Mouse (Mus musculus): ENCODE data around the gene Unc5cl. TPM values are rescaled to one million over a fixed set of nuclear protein-coding genes. Genes with fewer than 3 reads are reported as not detected.
"Not testable (repeated sequence)": the region's sequence is repeated elsewhere in the genome, so short reads cannot be mapped to it uniquely, and the experiment has no call there.

Gene Unc5cl
- total RNA-seq, 2 experiments from 2014 or later = 0.21 TPM; not detected in 1

- ATAC-seq (replicated peaks; ENCODE audit: poor library complexity, severe bottlenecking) = peak; percentile 12; the same call in 1 of the 2 replicates
Measured at GRCm38 (mm10) chr17:48462096-48462495, 7.4 kb downstream of the Unc5cl start.

GRCm38 (mm10) chr17:48463391-48463790, 8.7 kb downstream of the Unc5cl start:
- no peak for ATAC-seq (replicated peaks; ENCODE audit: poor library complexity, severe bottlenecking)

GRCm38 (mm10) chr17:48466769-48467394, 12.2 kb downstream of the Unc5cl start:
- no peak for ATAC-seq (replicated peaks; ENCODE audit: poor library complexity, severe bottlenecking)

GRCm38 (mm10) chr17:48467395-48468231, 12.9 kb downstream of the Unc5cl start:
- peak; percentile 87 for ATAC-seq (replicated peaks; ENCODE audit: poor library complexity, severe bottlenecking)

- ATAC-seq (replicated peaks; ENCODE audit: poor library complexity, severe bottlenecking) = not testable (repeated sequence)
Measured at GRCm38 (mm10) chr17:48474282-48474681, 19.6 kb downstream of the Unc5cl start.

- ATAC-seq (replicated peaks; ENCODE audit: poor library complexity, severe bottlenecking) = no peak
Measured at GRCm38 (mm10) chr17:48475444-48475843, 20.7 kb downstream of the Unc5cl start.

GRCm38 (mm10) chr17:48479952-48480351, 25.3 kb downstream of the Unc5cl start:
- no peak for ATAC-seq (replicated peaks; ENCODE audit: poor library complexity, severe bottlenecking)

- ATAC-seq (replicated peaks; ENCODE audit: poor library complexity, severe bottlenecking) = no peak
Measured at GRCm38 (mm10) chr17:48483764-48484163, 29.1 kb downstream of the Unc5cl start.

- no peak for ATAC-seq (replicated peaks; ENCODE audit: poor library complexity, severe bottlenecking)
Measured at GRCm38 (mm10) chr17:48484191-48484590, 29.5 kb downstream of the Unc5cl start.

- no peak for ATAC-seq (replicated peaks; ENCODE audit: poor library complexity, severe bottlenecking)
Measured at GRCm38 (mm10) chr17:48489466-48489865, 34.8 kb downstream of the Unc5cl start.

- no peak for ATAC-seq (replicated peaks; ENCODE audit: poor library complexity, severe bottlenecking)
Measured at GRCm38 (mm10) chr17:48492621-48493020, 37.9 kb downstream of the Unc5cl start.

GRCm38 (mm10) chr17:48493582-48493981, 38.9 kb downstream of the Unc5cl start:
- ATAC-seq (replicated peaks; ENCODE audit: poor library complexity, severe bottlenecking) = no peak

GRCm38 (mm10) chr17:48493986-48494385, 39.3 kb downstream of the Unc5cl start:
- ATAC-seq (replicated peaks; ENCODE audit: poor library complexity, severe bottlenecking) = no peak

- ATAC-seq (replicated peaks; ENCODE audit: poor library complexity, severe bottlenecking) = no peak
Measured at GRCm38 (mm10) chr17:48497986-48498385, 43.3 kb downstream of the Unc5cl start.

- no peak for ATAC-seq (replicated peaks; ENCODE audit: poor library complexity, severe bottlenecking)
Measured at GRCm38 (mm10) chr17:48500846-48501445, 46.2 kb downstream of the Unc5cl start.

- no peak for ATAC-seq (replicated peaks; ENCODE audit: poor library complexity, severe bottlenecking)
Measured at GRCm38 (mm10) chr17:48505006-48505405, 50.3 kb downstream of the Unc5cl start.

- ATAC-seq (replicated peaks; ENCODE audit: poor library complexity, severe bottlenecking) = no peak
Measured at GRCm38 (mm10) chr17:48506986-48507385, 52.3 kb downstream of the Unc5cl start.

- ATAC-seq (replicated peaks; ENCODE audit: poor library complexity, severe bottlenecking) = no peak
Measured at GRCm38 (mm10) chr17:48509596-48509995, 54.9 kb downstream of the Unc5cl start.

GRCm38 (mm10) chr17:48512614-48513281, 58.0 kb downstream of the Unc5cl start:
- no peak for ATAC-seq (replicated peaks; ENCODE audit: poor library complexity, severe bottlenecking)

- no peak for ATAC-seq (replicated peaks; ENCODE audit: poor library complexity, severe bottlenecking)
Measured at GRCm38 (mm10) chr17:48514613-48515012, 59.9 kb downstream of the Unc5cl start.

- no peak for ATAC-seq (replicated peaks; ENCODE audit: poor library complexity, severe bottlenecking)
Measured at GRCm38 (mm10) chr17:48519046-48519445, 64.3 kb downstream of the Unc5cl start.

Data from granulocyte monocyte progenitor cell, adult 5-6 weeks (primary cell).